In genomic region chr7:128282532-128283244, GRCm38 (mm10) we compare ENCODE assay signal across 14 mouse cellular contexts. TPM values are rescaled to one million over a fixed set of nuclear protein-coding genes. Genes with fewer than 3 reads are reported as not detected.
DNase-seq lines count a peak whose midpoint lies in the region; ATAC-seq and TF ChIP-seq lines count a peak whose summit lies in the region.
"Had no signal": no experiment of that assay in that cellular context is flagged by ENCODE, and none has a peak within 500 bp of the region (broad histone marks: within the 10 kb centered on the region; RNA-seq: fewer than 3 reads in every experiment).

No protein-coding gene starts in this region.

- H3K27ac ChIP-seq in lung, embryonic 14.5 days (ENCODE audit: low read depth): peak overlapping the region; percentile 42
- H3K27ac ChIP-seq in forebrain, embryonic 13.5 days: no peak overlapping the region
- no peak overlapping the region for H3K27ac ChIP-seq in midbrain, embryonic 14.5 days (replicated peaks; ENCODE audit: low read depth, low read length)
- H3K27ac ChIP-seq: layer of hippocampus, adult 2 months; limb, embryonic 13.5 days had no signal

- no peaks in the 10 kb centered on the region for H3K27me3 ChIP-seq in lung, embryonic 14.5 days (ENCODE audit: insufficient read depth, low read length)
- no peaks in the 10 kb centered on the region for H3K27me3 ChIP-seq in forebrain, embryonic 13.5 days
- no peaks in the 10 kb centered on the region for H3K27me3 ChIP-seq in midbrain, embryonic 14.5 days (ENCODE audit: control insufficient read depth, insufficient read depth, low read length)
- H3K27me3 ChIP-seq: heart, embryonic 12.5 days; limb, embryonic 13.5 days had no signal

- no peak for TF ChIP-seq CTCF in lung, embryonic 14.5 days (IDR thresholded peaks at IDR 0.05; ENCODE audit: low read depth)

- peak; percentile 38; the same call in 1 of the 2 replicates for ATAC-seq in lung, embryonic 14.5 days (ENCODE audit: insufficient read depth)
- ATAC-seq in forebrain, embryonic 13.5 days: no peak
- ATAC-seq in midbrain, embryonic 14.5 days (ENCODE audit: low FRiP score, low TSS enrichment): no peak
- ATAC-seq: inflammation-experienced regulatory T-cells, adult 6 months had no signal

- H3K4me1 ChIP-seq in lung, embryonic 14.5 days (ENCODE audit: insufficient read depth): no peaks in the 10 kb centered on the region
- peaks cover 12% of the 10 kb centered on the region for H3K4me1 ChIP-seq in forebrain, embryonic 13.5 days
- H3K4me1 ChIP-seq in midbrain, embryonic 14.5 days (ENCODE audit: control insufficient read depth, insufficient read depth, low read length): peaks cover 6% of the 10 kb centered on the region; the same call in 1 of the 2 replicates

- DNase-seq in lung, embryonic 14.5 days: peak; percentile 76
- DNase-seq in lung, postnatal 14 days: no peak
- peak; percentile 82 for DNase-seq in embryo, embryonic 10 days (ENCODE audit: low spot score)
- DNase-seq in midbrain, embryonic 14.5 days: peak; percentile 6
- DNase-seq in adrenal gland, postnatal 36 days: no peak
- no peak for DNase-seq in yolk sac, embryonic 10.5 days (ENCODE audit: low spot score)
- DNase-seq: thymus, adult 2 months had no signal

- no peaks in the 10 kb centered on the region for H3K9me3 ChIP-seq in lung, embryonic 14.5 days (ENCODE audit: low read depth, low read length)
- no peaks in the 10 kb centered on the region for H3K9me3 ChIP-seq in forebrain, embryonic 13.5 days (replicated peaks)
- H3K9me3 ChIP-seq in midbrain, embryonic 14.5 days (ENCODE audit: control insufficient read depth, low read length): no peaks in the 10 kb centered on the region
- H3K9me3 ChIP-seq: heart, embryonic 12.5 days; limb, embryonic 13.5 days had no signal

- 34% methylated on average over 7 of the region's 7 CpGs for WGBS in lung, embryonic 14.5 days
- 6% methylated on average over 7 of the region's 7 CpGs for WGBS in forebrain, embryonic 13.5 days
- WGBS in midbrain, embryonic 14.5 days: 6% methylated on average over 7 of the region's 7 CpGs

- no peak overlapping the region for H3K4me2 ChIP-seq in lung, embryonic 14.5 days
- H3K4me2 ChIP-seq in forebrain, embryonic 13.5 days: no peak overlapping the region
- no peak overlapping the region for H3K4me2 ChIP-seq in midbrain, embryonic 14.5 days (ENCODE audit: low read length)
- H3K4me2 ChIP-seq: heart, embryonic 12.5 days; limb, embryonic 13.5 days had no signal

- H3K4me3 ChIP-seq in lung, embryonic 14.5 days (ENCODE audit: low read depth, low read length): no peak overlapping the region
- H3K4me3 ChIP-seq in forebrain, embryonic 13.5 days: no peak overlapping the region
- H3K4me3 ChIP-seq in midbrain, embryonic 14.5 days (replicated peaks; ENCODE audit: low read depth, low read length): no peak overlapping the region
- H3K4me3 ChIP-seq: heart, embryonic 12.5 days; layer of hippocampus, adult 2 months; limb, embryonic 13.5 days; myocyte had no signal

- no peak overlapping the region for H3K9ac ChIP-seq in lung, embryonic 14.5 days
- 0 out of 2 replicates have a peak overlapping the region, but pooled peaks have one; percentile 22 for H3K9ac ChIP-seq in forebrain, embryonic 13.5 days
- no peak overlapping the region for H3K9ac ChIP-seq in midbrain, embryonic 14.5 days (replicated peaks; ENCODE audit: low read length)
- H3K9ac ChIP-seq: heart, embryonic 12.5 days; limb, embryonic 13.5 days had no signal

- peaks cover 52% of the 10 kb centered on the region for H3K36me3 ChIP-seq in lung, embryonic 14.5 days (ENCODE audit: insufficient read depth)
- H3K36me3 ChIP-seq in forebrain, embryonic 13.5 days (ENCODE audit: poor library complexity, severe bottlenecking): peaks cover 18% of the 10 kb centered on the region; the same call in 1 of the 2 replicates
- peaks cover 28% of the 10 kb centered on the region for H3K36me3 ChIP-seq in midbrain, embryonic 14.5 days (ENCODE audit: control insufficient read depth, insufficient read depth, low read length)

RNA-seq across cellular contexts. Expression of gene BC017158, which starts 15.3 kb away (rescaled TPM):
- polyA plus RNA-seq in lung, embryonic 14.5 days (2014; fragmentation: Nextera tagmentation; extraction: Ambion mirVana): 38.6 and 40.4 TPM in 2 replicates
- polyA plus RNA-seq in forebrain, embryonic 13.5 days (2015; fragmentation: Nextera tagmentation; extraction: Ambion mirVana): 11.4 and 12.1 TPM in 2 replicates
- polyA plus RNA-seq in midbrain, embryonic 14.5 days (2014; fragmentation: Nextera tagmentation; extraction: Ambion mirVana): 20.1 and 20.2 TPM in 2 replicates
- total RNA-seq in adrenal gland, postnatal 36 days (2021): 10 to 100 TPM; 27.9 to 28.9 TPM

RNA-seq across cellular contexts. Expression of gene Slc5a2, which starts 17.2 kb away (rescaled TPM):
- 0.37 TPM in 1 of 2 replicates, not detected in the other for polyA plus RNA-seq in lung, embryonic 14.5 days (2014; fragmentation: Nextera tagmentation; extraction: Ambion mirVana)
- polyA plus RNA-seq in forebrain, embryonic 13.5 days (2015; fragmentation: Nextera tagmentation; extraction: Ambion mirVana): not detected in 2 replicates
- polyA plus RNA-seq in midbrain, embryonic 14.5 days (2014; fragmentation: Nextera tagmentation; extraction: Ambion mirVana): 0.31 TPM in 1 of 2 replicates, not detected in the other
- not detected for total RNA-seq in adrenal gland, postnatal 36 days (2021)
- total RNA-seq: layer of hippocampus, adult 2 months had no signal
- polyA plus RNA-seq: cortical plate, adult 2 months; inflammation-experienced regulatory T-cells, adult 6 months; myocyte had no signal

RNA-seq across cellular contexts. Expression of gene Tgfb1i1, which starts 36.1 kb away (rescaled TPM):
- polyA plus RNA-seq in lung, embryonic 14.5 days (2014; fragmentation: Nextera tagmentation; extraction: Ambion mirVana): 141 and 150 TPM in 2 replicates
- polyA plus RNA-seq in forebrain, embryonic 13.5 days (2015; fragmentation: Nextera tagmentation; extraction: Ambion mirVana): 13.6 and 14.5 TPM in 2 replicates
- polyA plus RNA-seq in midbrain, embryonic 14.5 days (2014; fragmentation: Nextera tagmentation; extraction: Ambion mirVana): 10.8 and 20.2 TPM in 2 replicates
- 10 to 100 TPM; 18.3 to 28.9 TPM for total RNA-seq in adrenal gland, postnatal 36 days (2021)

RNA-seq across cellular contexts. Expression of gene 9130023H24Rik, which starts 44.9 kb away (rescaled TPM):
- polyA plus RNA-seq in lung, embryonic 14.5 days (2014; fragmentation: Nextera tagmentation; extraction: Ambion mirVana): 8.2 and 10.5 TPM in 2 replicates
- 9.5 and 11.3 TPM in 2 replicates for polyA plus RNA-seq in forebrain, embryonic 13.5 days (2015; fragmentation: Nextera tagmentation; extraction: Ambion mirVana)
- polyA plus RNA-seq in midbrain, embryonic 14.5 days (2014; fragmentation: Nextera tagmentation; extraction: Ambion mirVana): 9.1 and 11.5 TPM in 2 replicates
- 1 to 10 TPM; 6.5 to 7.6 TPM for total RNA-seq in adrenal gland, postnatal 36 days (2021)

RNA-seq across cellular contexts. Expression of gene Armc5, which starts 45.5 kb away (rescaled TPM):
- 19.2 and 22.0 TPM in 2 replicates for polyA plus RNA-seq in lung, embryonic 14.5 days (2014; fragmentation: Nextera tagmentation; extraction: Ambion mirVana)
- 11.0 and 12.2 TPM in 2 replicates for polyA plus RNA-seq in forebrain, embryonic 13.5 days (2015; fragmentation: Nextera tagmentation; extraction: Ambion mirVana)
- polyA plus RNA-seq in midbrain, embryonic 14.5 days (2014; fragmentation: Nextera tagmentation; extraction: Ambion mirVana): 8.3 and 10.2 TPM in 2 replicates
- total RNA-seq in adrenal gland, postnatal 36 days (2021): 10 to 100 TPM; 18.5 to 19.9 TPM

Comparison
In these comparisons a context has a peak if more than half of its experiments do, and no peak if none do; other contexts are left out.
1. DNase-seq: peak in lung, embryonic 14.5 days (single experiment), embryo, embryonic 10 days (single experiment) and midbrain, embryonic 14.5 days (single experiment); none in lung, postnatal 14 days (single experiment), adrenal gland, postnatal 36 days (0 of 2) and yolk sac, embryonic 10.5 days (single experiment).